Mouse (Mus musculus) heart, adult 2 months (tissue): ENCODE results near the gene Macrod2.

Experiments
- CTCF ChIP-seq: fragments of 200-600 bp; IDR thresholded peaks from 2 replicates; pipeline ENCODE4 v1.8.1; 2022; ENCODE audit warnings: antibody characterized with exemption, mild to moderate bottlenecking, moderate library complexity
- EP300 ChIP-seq: fragments of 200-500 bp; IDR thresholded peaks from 2 replicates; pipeline ENCODE4 v1.6.1; 2011; ENCODE audit warnings: low read depth, low read length, control low read depth; ENCODE audit not compliant: insufficient read depth

GRCm38 (mm10) chr2:140533621-140534020 lies 138.5 kb downstream of the Macrod2 start:
- TF ChIP-seq EP300 (no peak), CTCF (no peak)
